Mouse (Mus musculus) right cerebral cortex, postnatal 4 days (tissue): ENCODE measurements at regions not wholly inside any gene's neighbourhood (a gene's known extent, or its start where the extent isn't known, plus 50 kb on each side); places are given as distances from the start of the nearest gene placed in this dataset.
A peak's percentile ranks its signal among the peaks of the same experiment; 100 is the strongest.

Experiments
- DNase-seq: peaks from one replicate; pipeline ENCODE4 v3.0.0-alpha.2; 2022

DNA sequence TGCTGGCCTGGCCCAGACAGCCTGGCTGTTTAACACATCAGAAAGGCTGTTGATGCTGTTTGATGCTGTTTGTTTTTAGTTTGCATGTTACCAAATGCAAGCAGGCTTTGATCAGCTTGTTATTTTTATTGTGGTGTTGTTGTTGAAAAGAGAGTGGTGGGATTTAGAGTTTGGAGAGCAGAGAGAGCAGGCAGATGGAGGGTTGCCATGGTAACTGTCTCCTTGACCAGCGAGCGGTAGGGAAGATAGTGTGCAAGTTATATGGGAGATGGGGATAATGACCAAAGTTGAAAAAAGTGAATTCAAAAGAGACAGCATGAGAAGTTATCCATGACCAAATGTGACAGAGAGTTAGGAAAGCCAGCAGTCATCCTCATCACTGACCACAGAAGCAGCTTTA is 83.3 kb downstream of the Cmc2 start:
- DNase-seq, result no peak

DNA sequence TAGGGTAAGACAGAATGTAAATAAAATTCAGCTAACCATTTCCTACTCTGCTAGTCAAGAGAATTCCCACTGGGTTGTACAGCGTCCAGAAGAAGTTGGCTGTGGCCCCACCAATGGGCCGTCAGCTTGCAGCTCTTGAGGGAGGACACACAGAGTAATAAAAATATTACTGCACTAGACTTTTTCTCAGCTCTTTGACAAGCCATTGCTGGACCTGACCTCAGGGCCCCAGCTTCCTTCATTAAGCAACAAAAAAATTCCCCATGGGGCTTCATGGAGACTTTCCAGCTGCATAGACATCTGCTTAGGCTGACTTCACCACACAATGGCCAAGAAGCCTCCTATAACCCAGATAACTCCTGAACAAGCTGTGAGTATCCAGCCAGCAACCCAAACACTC is 89.1 kb downstream of the Cmc2 start:
- no peak for DNase-seq

DNA sequence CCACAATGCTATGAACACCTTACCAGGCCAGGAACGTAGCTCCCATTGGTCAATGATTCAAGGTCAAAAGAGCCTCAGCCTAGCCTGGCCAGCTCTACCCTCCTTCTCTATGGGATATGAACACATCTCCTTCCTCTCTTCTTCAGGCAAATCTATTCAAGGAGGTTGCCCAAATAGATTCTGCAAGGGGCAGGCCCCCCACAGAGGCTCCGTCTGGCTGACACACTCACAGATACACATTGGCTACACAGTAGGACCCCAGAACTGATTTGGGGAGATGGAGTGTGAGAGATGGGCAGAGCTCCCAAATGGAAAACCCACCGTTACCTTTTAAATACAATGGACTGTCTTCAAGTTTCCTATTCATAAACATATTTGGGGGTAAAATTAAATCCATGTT is 91.6 kb downstream of the Cmc2 start:
- no peak for DNase-seq

DNA sequence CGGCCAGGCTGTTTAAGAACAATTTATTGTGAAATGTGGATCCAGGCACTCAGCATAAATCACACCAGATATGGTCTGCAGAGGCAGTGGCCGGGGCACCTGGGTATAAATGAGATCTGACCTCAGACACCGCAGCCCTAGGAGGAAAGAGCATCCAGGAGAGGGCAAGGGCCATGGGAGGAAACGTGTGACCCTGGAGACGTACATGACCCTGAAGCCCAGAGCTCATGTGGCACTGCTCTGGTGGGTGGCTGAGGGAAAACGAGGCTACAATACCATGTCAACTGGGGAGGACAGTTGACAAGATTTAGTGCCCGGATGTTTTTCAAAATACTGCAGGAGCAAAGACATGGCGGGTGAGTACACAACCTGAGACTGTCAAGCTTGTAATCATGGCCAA is 93.0 kb downstream of the Cmc2 start:
- DNase-seq, result no peak

DNA sequence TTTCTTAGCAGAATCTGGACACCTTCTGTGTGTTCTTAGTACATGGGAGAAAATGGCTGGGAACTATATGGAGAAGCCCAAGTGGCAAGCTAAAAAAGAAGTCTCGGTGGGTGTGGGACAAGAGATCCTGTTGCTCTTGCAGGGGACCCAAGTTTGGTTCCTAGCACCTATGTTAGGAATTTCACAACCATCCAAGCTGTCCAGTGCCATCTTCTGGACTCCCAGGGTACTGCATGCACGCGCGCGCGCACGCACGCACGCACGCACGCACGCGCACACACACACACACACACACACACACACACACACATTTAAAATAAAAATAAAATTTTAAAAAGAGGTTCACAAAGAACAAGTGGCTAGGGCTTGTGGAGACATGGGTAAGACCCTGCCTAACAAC is 94.1 kb downstream of the Cmc2 start:
- peak; percentile 14 for DNase-seq

DNA sequence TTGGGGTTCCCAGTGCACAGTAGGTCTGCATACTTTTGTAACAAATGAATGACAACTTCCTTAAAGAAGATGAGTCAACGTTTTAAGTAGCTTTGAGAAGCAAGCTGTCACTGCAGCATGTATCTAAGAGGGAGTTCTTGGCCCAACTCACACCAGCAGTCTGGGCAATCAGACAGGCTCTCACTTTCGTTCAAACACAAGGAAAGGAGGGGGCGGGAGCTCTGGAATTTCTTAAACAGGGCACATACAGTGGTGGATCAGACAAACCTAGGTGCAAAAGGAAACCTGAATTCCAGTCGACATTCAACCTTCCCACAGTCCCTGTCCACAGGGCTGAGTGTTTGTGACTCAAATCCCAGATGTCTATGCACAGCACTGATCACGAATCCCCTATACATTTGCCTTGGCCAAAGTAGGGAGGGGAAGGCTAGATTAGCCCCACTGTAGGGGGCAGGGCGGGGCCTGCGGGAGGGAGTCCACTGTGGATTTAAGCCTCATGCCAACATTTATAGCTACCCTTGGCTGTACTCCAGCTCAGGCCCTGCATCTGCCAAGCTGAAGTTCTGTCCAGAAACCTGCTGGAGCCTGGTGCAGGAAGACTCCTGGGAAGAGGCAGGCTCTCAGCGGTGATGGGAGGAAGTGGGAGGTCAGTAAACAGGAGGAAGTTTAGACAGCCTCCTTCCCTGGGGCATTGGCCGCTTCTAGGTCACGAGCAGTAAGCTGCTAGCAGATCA is 81.5 kb upstream of the Cdyl2 start:
- peak; percentile 16 for DNase-seq

DNA sequence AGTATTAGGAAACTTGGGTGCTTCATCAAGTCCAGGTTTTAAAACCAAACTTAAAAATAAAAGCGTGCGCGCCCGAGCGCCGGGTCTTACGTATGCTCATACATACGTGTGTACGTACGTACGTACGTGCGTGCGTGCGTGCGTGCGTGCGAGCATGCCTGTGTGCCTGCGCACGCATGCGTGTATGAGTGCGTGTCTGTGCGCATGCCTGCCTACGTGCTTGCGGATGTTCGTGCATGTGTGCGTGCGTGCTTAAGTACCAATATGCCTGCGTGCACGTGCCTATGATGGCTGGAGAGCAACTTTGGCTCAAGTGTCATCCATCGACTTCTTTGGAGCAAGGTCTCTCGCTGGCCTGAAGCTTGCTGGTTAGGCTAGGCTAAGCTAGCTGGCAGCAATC is 68.5 kb upstream of the Cdyl2 start:
- no peak for DNase-seq

DNA sequence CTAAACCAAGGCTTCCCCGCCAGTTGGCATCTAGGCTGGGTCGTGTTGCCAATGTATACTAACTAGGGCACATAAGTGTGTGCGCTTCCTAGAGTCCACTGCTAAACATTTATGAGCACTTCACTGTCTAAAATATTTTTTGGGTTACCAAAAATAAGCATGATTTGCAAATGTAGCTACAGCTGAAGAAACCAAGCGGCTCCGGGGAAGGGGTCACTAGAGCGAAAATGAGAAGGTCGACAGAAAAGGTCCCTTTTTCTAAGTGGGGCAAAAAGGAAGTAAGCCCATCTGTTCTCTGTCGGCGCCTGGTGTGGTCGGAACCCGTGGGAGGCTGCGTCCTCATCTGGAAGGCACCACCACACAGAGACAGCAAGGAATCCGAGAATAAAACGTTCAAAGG is 67.8 kb upstream of the Cdyl2 start:
- peak; percentile 23 for DNase-seq

DNA sequence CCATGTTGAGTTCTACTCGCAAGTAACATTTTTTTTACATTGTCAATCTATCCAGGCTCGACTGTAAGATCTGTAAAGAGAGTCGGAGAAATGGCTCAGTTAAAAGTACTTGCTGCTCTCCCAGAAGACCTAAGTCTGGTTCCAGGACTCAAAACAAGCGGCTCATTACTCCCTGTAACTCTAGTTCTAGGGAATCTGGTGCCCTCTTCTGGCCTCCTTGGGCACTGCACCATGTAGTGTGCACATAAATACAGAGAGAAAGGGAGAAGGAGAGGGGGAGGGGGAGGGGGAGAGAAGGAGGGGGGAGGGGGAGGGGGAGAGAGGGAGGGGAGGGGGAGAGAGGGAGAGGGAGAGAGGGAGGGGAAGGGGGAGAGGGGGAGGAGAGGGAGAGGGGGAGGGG is 66.2 kb upstream of the Cdyl2 start:
- DNase-seq, result no peak

DNA sequence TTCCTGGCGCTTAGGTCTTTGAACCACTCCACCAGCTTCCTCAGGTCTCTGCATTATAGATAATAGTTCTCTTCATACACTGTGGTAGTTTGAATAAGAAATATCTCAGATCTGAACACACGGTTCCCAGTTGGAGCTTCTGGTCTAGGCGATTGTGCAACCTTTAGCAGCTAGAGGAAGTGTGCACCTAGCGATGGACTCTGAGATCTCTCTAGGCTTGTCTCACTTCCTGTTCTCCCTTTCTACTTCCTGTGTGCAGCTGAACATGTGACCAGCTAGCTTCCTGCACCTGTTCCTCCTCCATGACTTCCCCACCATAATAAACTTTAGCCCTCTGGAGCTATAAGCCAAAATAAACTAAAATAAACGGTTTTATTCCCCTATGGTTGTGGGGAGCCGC is 62.9 kb upstream of the Cdyl2 start:
- no peak for DNase-seq

DNA sequence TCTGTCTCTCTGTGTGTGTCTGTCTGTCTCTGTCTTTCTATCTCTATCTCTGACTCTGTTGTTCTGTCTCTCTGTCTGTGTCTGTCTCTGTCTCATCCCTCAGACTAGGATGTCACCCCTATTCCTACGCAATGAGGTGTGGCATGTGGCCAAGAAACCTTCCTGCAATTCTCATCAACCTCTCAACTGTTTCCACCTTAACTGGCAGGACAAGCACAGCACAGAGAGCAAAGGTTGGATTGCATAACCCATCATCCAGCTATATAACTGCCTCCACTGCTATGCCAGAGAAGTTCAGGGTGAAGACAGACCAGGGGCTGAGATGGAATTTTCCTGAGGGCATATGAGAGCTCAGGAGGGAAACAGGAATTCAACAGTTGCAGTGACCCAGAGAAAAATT is 60.3 kb upstream of the Cdyl2 start:
- no peak for DNase-seq

DNA sequence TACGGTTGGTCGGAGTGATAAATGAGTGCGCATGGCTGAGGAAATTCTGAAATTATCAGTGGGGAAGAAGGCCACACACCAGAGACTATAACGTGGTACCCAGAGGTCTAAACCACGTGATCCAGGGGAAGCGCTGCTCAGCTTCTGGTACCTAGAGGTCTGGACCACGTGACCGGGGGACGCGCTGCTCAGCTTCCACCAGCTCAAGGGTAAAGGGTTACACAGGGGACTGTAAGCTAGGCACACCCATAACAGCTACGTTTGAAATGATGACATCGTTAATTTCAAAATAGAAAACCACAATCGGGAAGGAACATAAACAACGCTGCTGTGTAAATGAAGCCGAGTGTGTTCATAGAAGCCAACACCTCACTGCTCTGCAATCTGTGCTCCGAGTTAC is 57.5 kb upstream of the Cdyl2 start:
- DNase-seq, result no peak
